Mouse (Mus musculus) lung, adult 2 months (tissue): Measurements from ENCODE around the gene March10.

Experiments used
- CTCF ChIP-seq: fragments of 200-500 bp; IDR thresholded peaks from 2 replicates; pipeline ENCODE4 v1.5.1; 2011; ENCODE audit warnings: mild to moderate bottlenecking, low read length, control low read depth; ENCODE audit not compliant: insufficient read depth
- POLR2A ChIP-seq: fragments of 200-500 bp; IDR thresholded peaks from 2 replicates; pipeline ENCODE4 v1.6.1; 2011; ENCODE audit warnings: low read depth, mild to moderate bottlenecking, control low read depth, low read length, borderline replicate concordance; ENCODE audit errors: extremely low read depth

GRCm38 (mm10) chr11:105349780-105350324 is 106.7 kb downstream of the March10 start:
- no peak for TF ChIP-seq POLR2A
- no peak for TF ChIP-seq CTCF
